Mouse (Mus musculus) liver, embryonic 14.5 days (tissue): ENCODE results near the gene Atp6v1b1. TPM values are rescaled to one million over a fixed set of nuclear protein-coding genes. Genes with fewer than 3 reads are reported as not detected.

Source experiments
- ATAC-seq: fragments of 200-750 bp; cut with Nextera tagmentation; 2 replicates; pipeline ENCODE4 v1.8.0; 2017; ENCODE audit warnings: moderate number of reproducible peaks, mild to moderate bottlenecking, moderate library complexity; ENCODE audit not compliant: insufficient read depth
- DNase-seq, 3 experiments: peaks; one replicate each; pipeline ENCODE4 v3.0.0-alpha.2; 2012 to 2013; ENCODE audit warnings: low read depth in 3 of 3, low spot score in 3 of 3
- H3K27ac ChIP-seq: fragments of 300-500 bp; sonication (generic); 2 replicates; pipeline ENCODE4 v1.5.1; 2014; ENCODE audit warnings: moderate library complexity, mild to moderate bottlenecking, control low read depth, inconsistent platforms
- H3K27me3 ChIP-seq: fragments of 300-500 bp; sonication (generic); 2 replicates; pipeline ENCODE4 v1.6.1; 2014; ENCODE audit warnings: mild to moderate bottlenecking, low read length, moderate library complexity; ENCODE audit not compliant: control insufficient read depth, insufficient read depth
- H3K36me3 ChIP-seq: fragments of 300-500 bp; sonication (generic); replicated peaks from 2 replicates; pipeline ENCODE4 v1.6.1; 2014; ENCODE audit warnings: low read depth; ENCODE audit not compliant: control insufficient read depth, insufficient read depth
- H3K4me1 ChIP-seq, 2 experiments: fragments of 200-500 bp in 1 of 2; fragments of 300-500 bp in 1 of 2; sonication (generic) in 1 of 2; replicated peaks; 2 replicates each; pipeline ENCODE4 v1.6.1; 2012 to 2014; ENCODE audit warnings: antibody characterized with exemption in 1 of 2, inconsistent platforms in 1 of 2, low read length in 1 of 2; ENCODE audit not compliant: control insufficient read depth in 2 of 2, insufficient read depth in 2 of 2
- H3K4me2 ChIP-seq: fragments of 300-500 bp; sonication (generic); 2 replicates; pipeline ENCODE4 v1.6.1; 2014; ENCODE audit warnings: low read depth, mild to moderate bottlenecking, control low read depth, moderate library complexity
- H3K4me3 ChIP-seq, 2 experiments: fragments of 200-500 bp in 1 of 2; fragments of 300-500 bp in 1 of 2; sonication (generic) in 1 of 2; 2 replicates each; pipeline ENCODE4 v1.5.1; 2012 to 2014; ENCODE audit warnings: low read depth in 2 of 2, low read length in 2 of 2, mild to moderate bottlenecking in 2 of 2, control low read depth in 1 of 2, inconsistent platforms in 1 of 2, moderate library complexity in 1 of 2; ENCODE audit not compliant: insufficient read depth in 1 of 2
- H3K9ac ChIP-seq: fragments of 300-500 bp; sonication (generic); replicated peaks from 2 replicates; pipeline ENCODE4 v1.6.1; 2014; ENCODE audit warnings: mild to moderate bottlenecking, control low read depth, moderate library complexity
- H3K9me3 ChIP-seq: fragments of 300-500 bp; sonication (generic); 2 replicates; pipeline ENCODE4 v1.6.1; 2016; ENCODE audit warnings: low read length, mixed read lengths; ENCODE audit not compliant: control insufficient read depth
- CTCF ChIP-seq: IDR thresholded peaks from 2 replicates; pipeline ENCODE4 v1.5.1; 2016; ENCODE audit warnings: antibody characterized with exemption, low read depth, control low read depth
- EP300 ChIP-seq: IDR thresholded peaks from 2 replicates; pipeline ENCODE4 v1.6.1; 2016; ENCODE audit warnings: antibody characterized with exemption, low read depth
- WGBS: fragments of 180-500 bp; shearing (Covaris S2); extraction: QIAGEN DNeasy Blood & Tissue Kit; methylation state at CpG from one replicate; pipeline ENCODE4 v1.1.7; 2014; ENCODE audit not compliant: insufficient replicate concordance; 5-methylcytosine and 5-hydroxymethylcytosine counted together
- polyA plus RNA-seq, 2 experiments: library from polyadenylated mRNA; depleted of rRNA in 1 of 2; stranded (reverse) in 1 of 2; unstranded in 1 of 2; fragments of >200 nt; fragmentation: Nextera tagmentation in 1 of 2; extraction: Ambion mirVana in 1 of 2; gene quantifications; 2 replicates each; pipeline versions ENCODE4 v1.2.1 to v1.2.3; 2012 to 2014

The Atp6v1b1 gene
- polyA plus RNA-seq, 2 experiments: 0.02 TPM; not detected in 1

DNA sequence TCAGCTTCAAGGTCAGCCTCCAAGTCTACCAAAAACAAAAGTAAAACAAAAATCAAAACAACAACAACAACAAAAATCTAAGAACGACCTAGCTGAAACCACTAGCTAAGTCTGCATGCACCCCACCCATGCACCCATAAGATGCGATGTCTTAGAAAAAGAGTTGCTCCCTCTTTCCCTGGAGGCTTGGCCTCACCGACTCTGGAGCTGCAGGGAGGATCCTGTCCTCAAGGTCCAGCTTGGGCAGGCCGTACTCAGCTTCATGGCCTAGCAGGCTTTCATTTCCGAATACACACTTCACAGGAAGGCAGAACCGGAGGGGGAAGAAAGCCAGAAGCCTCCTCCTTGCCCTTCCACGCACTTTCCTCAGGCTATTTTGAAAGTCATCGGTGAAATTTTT is 25.8 kb upstream of the Atp6v1b1 start:
- no peak for TF ChIP-seq CTCF
- Histone ChIP-seq H3K9me3 (no peaks in the 10 kb centered on the region), H3K27ac (no peak overlapping the region), H3K36me3 (no peaks in the 10 kb centered on the region), H3K4me1 (no peaks in the 10 kb centered on the region), H3K4me3 (no peak overlapping the region), H3K4me2 (no peak overlapping the region), H3K9ac (no peak overlapping the region), H3K27me3 (peaks cover 75% of the 10 kb centered on the region)
- DNase-seq: no peak
- WGBS: 4% methylated on average over 8 of the region's 8 CpGs
- ATAC-seq: no peak

DNA sequence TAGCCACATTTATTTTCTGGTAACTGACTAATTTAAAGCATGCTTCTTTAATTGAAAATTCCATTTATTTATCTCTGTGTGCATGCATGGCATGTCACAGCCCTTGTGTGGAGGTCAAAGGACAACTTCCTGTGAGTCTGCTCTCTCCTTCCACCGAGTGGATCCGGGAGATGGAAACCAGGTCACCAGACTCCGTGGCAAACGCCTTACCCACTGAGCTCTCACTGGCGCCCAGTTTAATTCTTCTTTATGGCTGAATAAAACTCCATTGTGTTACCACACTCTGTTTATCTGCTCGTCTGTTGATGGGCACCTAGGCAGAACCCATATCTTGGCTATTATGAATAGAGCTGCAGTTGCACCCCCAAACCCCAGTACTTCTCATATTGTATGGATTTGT is 20.3 kb upstream of the Atp6v1b1 start:
- Histone ChIP-seq H3K9me3 (no peaks in the 10 kb centered on the region), H3K4me1 (no peaks in the 10 kb centered on the region), H3K4me3 (no peak overlapping the region), H3K4me2 (no peak overlapping the region), H3K36me3 (no peaks in the 10 kb centered on the region), H3K27ac (no peak overlapping the region), H3K9ac (no peak overlapping the region), H3K27me3 (peaks cover 23% of the 10 kb centered on the region)
- TF ChIP-seq CTCF (no peak), EP300 (no peak)
- ATAC-seq (no peak), DNase-seq (no peak)
- WGBS: 14% methylated on average over 6 of the region's 6 CpGs

DNA sequence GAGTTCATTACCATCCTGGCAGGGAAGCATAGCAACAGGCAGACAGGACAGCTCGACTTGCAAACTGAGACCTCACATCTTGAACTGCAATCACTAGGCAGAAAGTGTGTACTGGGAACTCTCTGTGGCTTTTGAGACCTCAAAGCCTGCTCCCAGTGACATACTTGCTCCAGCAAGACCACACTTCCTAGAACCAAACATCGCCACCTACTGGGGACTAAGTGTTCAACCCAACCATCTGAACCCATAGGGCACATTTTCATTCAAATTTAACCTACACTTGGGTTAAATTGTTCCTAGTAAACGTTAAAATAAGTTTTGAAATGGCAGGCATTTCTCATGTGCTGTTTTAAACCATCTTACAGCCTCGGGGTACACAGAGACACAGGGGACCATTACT is 15.6 kb upstream of the Atp6v1b1 start:
- ATAC-seq: no peak
- Histone ChIP-seq H3K4me3 (no peak overlapping the region), H3K9ac (no peak overlapping the region), H3K9me3 (no peaks in the 10 kb centered on the region), H3K27me3 (peaks cover 3% of the 10 kb centered on the region), H3K36me3 (no peaks in the 10 kb centered on the region), H3K27ac (no peak overlapping the region), H3K4me1 (no peaks in the 10 kb centered on the region), H3K4me2 (no peak overlapping the region)
- DNase-seq: no peak
- 22% methylated on average over 4 of the region's 4 CpGs for WGBS
- TF ChIP-seq EP300 (no peak), CTCF (peak; percentile 33; the same call in 1 of the 2 replicates)

DNA sequence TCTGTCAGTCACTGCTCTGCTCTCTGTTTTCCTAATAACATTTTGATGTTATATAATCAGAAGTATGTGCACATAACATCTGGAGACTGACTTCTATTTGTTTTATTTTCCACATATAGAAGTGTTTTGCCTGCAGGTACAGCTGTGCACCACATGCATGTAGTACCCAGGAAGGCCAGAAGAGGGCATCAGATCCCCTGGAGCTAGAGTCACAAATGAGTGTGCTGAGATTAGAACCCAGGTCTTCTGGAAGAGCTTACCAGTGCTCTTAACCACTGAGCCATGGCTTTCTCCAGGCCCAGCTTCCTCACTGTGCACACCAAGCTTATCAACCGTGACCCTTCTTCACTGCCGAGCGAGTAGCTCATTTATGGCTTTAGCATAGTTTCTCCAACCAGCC is 14.3 kb upstream of the Atp6v1b1 start:
- no peak for ATAC-seq
- Histone ChIP-seq H3K4me1 (no peaks in the 10 kb centered on the region), H3K4me2 (no peak overlapping the region), H3K9me3 (no peaks in the 10 kb centered on the region), H3K27ac (no peak overlapping the region), H3K9ac (no peak overlapping the region), H3K4me3 (no peak overlapping the region), H3K36me3 (no peaks in the 10 kb centered on the region), H3K27me3 (no peaks in the 10 kb centered on the region; the same call in 1 of the 2 replicates)
- no peak for DNase-seq
- 60% methylated on average over 3 of the region's 3 CpGs for WGBS
- peak; percentile 76 for TF ChIP-seq CTCF
- no peak for TF ChIP-seq EP300

DNA sequence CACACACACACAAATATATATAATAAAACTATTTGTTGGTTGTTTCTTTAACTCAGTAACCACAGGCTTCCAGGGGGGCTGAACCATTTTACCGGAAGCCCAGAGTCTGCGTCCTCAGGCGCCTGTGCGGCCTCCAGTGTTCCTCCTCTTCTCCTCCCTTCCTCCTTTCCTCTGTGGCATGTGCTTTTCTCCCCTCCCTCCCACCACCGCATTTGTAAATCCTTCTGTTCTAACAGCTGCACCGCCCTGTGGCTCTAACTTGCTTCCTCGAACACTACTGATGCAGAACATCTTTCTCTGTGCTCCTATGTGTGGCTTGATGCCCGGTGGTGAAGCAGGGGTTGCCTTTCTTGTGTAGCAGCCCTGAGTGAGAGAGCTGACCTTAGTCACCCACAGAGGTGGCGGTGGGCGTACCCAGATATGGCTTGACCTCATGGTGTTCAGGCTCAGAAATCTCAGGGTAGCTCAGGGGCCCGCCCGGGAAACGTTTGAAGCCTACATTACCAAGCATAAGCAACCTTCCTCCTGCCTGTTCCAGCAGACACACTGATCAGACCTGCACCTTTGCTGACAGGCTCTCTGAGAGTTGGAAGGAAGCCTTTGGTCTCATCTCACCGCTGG is 13.3 kb upstream of the Atp6v1b1 start:
- 48% methylated on average over 14 of the region's 14 CpGs for WGBS
- Histone ChIP-seq H3K36me3 (no peaks in the 10 kb centered on the region), H3K9me3 (no peaks in the 10 kb centered on the region), H3K9ac (no peak overlapping the region), H3K4me2 (no peak overlapping the region), H3K27me3 (no peaks in the 10 kb centered on the region), H3K27ac (no peak overlapping the region), H3K4me3 (no peak overlapping the region), H3K4me1 (no peaks in the 10 kb centered on the region)
- ATAC-seq: no peak
- no peak for TF ChIP-seq EP300
- no peak for TF ChIP-seq CTCF
- DNase-seq: no peak
